Mouse (Mus musculus) kidney, postnatal 0 days (tissue): ENCODE results near the gene Trim66. TPM values are rescaled to one million over a fixed set of nuclear protein-coding genes. Genes with fewer than 3 reads are reported as not detected.

ENCODE experiments used
- ATAC-seq: fragments of 200-750 bp; cut with Nextera tagmentation; replicated peaks from 2 replicates; pipeline ENCODE4 v1.8.0; 2017; ENCODE audit warnings: low read depth, moderate number of reproducible peaks, moderate TSS enrichment, moderate library complexity; ENCODE audit not compliant: low FRiP score
- DNase-seq: peaks from one replicate; pipeline ENCODE4 v3.0.0-alpha.2; 2016; ENCODE audit warnings: low spot score
- H3K27ac ChIP-seq: fragments of 300-500 bp; sonication (generic); 2 replicates; pipeline ENCODE4 v1.5.1; 2014; ENCODE audit warnings: mild to moderate bottlenecking
- H3K27me3 ChIP-seq: fragments of 300-500 bp; sonication (generic); 2 replicates; pipeline ENCODE4 v1.6.1; 2014; ENCODE audit warnings: low read length, mixed read lengths; ENCODE audit not compliant: insufficient read depth
- H3K36me3 ChIP-seq: fragments of 300-500 bp; sonication (generic); 2 replicates; pipeline ENCODE4 v1.6.1; 2014; ENCODE audit warnings: low read length, mixed read lengths; ENCODE audit not compliant: insufficient read depth
- H3K4me1 ChIP-seq: fragments of 300-500 bp; sonication (generic); replicated peaks from 2 replicates; pipeline ENCODE4 v1.6.1; 2014; ENCODE audit warnings: antibody characterized with exemption, low read length, mixed read lengths; ENCODE audit not compliant: insufficient read depth
- H3K4me2 ChIP-seq: fragments of 300-500 bp; sonication (generic); 2 replicates; pipeline ENCODE4 v1.6.1; 2014; ENCODE audit warnings: mild to moderate bottlenecking, low read length, moderate library complexity, mixed read lengths
- H3K4me3 ChIP-seq: fragments of 300-500 bp; sonication (generic); replicated peaks from 2 replicates; pipeline ENCODE4 v1.5.1; 2014; ENCODE audit warnings: low read depth, low read length
- H3K9ac ChIP-seq: fragments of 300-500 bp; sonication (generic); 2 replicates; pipeline ENCODE4 v1.6.1; 2014; ENCODE audit warnings: low read depth, low read length
- H3K9me3 ChIP-seq: fragments of 300-500 bp; sonication (generic); replicated peaks from 2 replicates; pipeline ENCODE4 v1.6.1; 2016; ENCODE audit warnings: low read length, inconsistent platforms, mixed read lengths
- CTCF ChIP-seq: IDR thresholded peaks from 2 replicates; pipeline ENCODE4 v1.5.1; 2016; ENCODE audit warnings: antibody characterized with exemption, low read depth, mild to moderate bottlenecking, moderate library complexity
- WGBS: fragments of 180-500 bp; shearing (Covaris S2); extraction: QIAGEN DNeasy Blood & Tissue Kit; methylation state at CpG from one replicate; pipeline ENCODE4 v1.1.7; 2014; 5-methylcytosine and 5-hydroxymethylcytosine counted together
- polyA plus RNA-seq: library from polyadenylated mRNA; unstranded; fragments of >200 nt; fragmentation: Nextera tagmentation; extraction: Ambion mirVana; gene quantifications from 2 replicates; pipeline ENCODE4 v1.2.1, GENCODE M21; 2015

Trim66 gene
- polyA plus RNA-seq, 1 experiment from 2014 or later: 0.05 TPM

- TF ChIP-seq CTCF: no peak
- H3K9me3 ChIP-seq: no peaks in the 10 kb centered on the region
- no peak for DNase-seq
- H3K4me1 ChIP-seq: no peaks in the 10 kb centered on the region
- peaks cover 29% of the 10 kb centered on the region for H3K36me3 ChIP-seq
- 53% methylated on average over 3 of the region's 3 CpGs for WGBS
- no peak overlapping the region for H3K27ac ChIP-seq
- H3K4me3 ChIP-seq: no peak overlapping the region
- no peak overlapping the region for H3K4me2 ChIP-seq
- ATAC-seq: no peak
- H3K9ac ChIP-seq: no peak overlapping the region
- H3K27me3 ChIP-seq: no peaks in the 10 kb centered on the region
These were observed 24.8 kb upstream of the Trim66 start for GRCm38 (mm10) chr7:109532691-109533090.

DNA sequence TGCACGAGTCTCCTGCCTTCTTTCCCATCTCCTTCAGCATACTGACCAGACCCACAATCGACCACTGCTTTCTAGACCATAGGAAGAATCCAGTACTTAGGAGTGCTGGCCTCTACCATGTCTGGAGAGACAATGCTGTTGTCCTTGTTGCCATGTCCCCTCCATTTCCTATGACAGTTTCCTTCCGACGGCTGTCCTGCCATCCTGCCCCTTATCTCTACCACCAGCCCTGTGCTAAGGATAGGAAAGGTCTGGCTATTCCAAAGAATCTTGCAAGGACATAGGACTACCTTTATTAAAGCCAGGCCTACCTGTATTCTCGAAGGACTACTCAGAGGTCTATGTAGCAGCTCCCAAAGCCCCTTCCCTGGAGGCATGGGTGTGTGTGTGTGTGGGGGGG lies 23.6 kb upstream of the Trim66 start:
- H3K9ac ChIP-seq: no peak overlapping the region
- no peak overlapping the region for H3K4me2 ChIP-seq
- DNase-seq: no peak
- H3K27ac ChIP-seq: no peak overlapping the region
- no peak overlapping the region for H3K4me3 ChIP-seq
- no peaks in the 10 kb centered on the region for H3K27me3 ChIP-seq
- H3K36me3 ChIP-seq: peaks cover 29% of the 10 kb centered on the region
- WGBS: 86% methylated on average over 5 of the region's 5 CpGs
- no peak for ATAC-seq
- no peaks in the 10 kb centered on the region for H3K9me3 ChIP-seq
- H3K4me1 ChIP-seq: no peaks in the 10 kb centered on the region
- TF ChIP-seq CTCF: no peak

GRCm38 (mm10) chr7:109529741-109530140 lies 21.8 kb upstream of the Trim66 start:
- 75% methylated on average over 2 of the region's 2 CpGs for WGBS
- H3K4me1 ChIP-seq: no peaks in the 10 kb centered on the region
- no peaks in the 10 kb centered on the region for H3K27me3 ChIP-seq
- H3K36me3 ChIP-seq: peaks cover 30% of the 10 kb centered on the region
- no peak for TF ChIP-seq CTCF
- DNase-seq: no peak
- H3K9ac ChIP-seq: no peak overlapping the region
- ATAC-seq: no peak
- no peak overlapping the region for H3K4me2 ChIP-seq
- no peaks in the 10 kb centered on the region for H3K9me3 ChIP-seq
- no peak overlapping the region for H3K4me3 ChIP-seq
- H3K27ac ChIP-seq: no peak overlapping the region

DNA sequence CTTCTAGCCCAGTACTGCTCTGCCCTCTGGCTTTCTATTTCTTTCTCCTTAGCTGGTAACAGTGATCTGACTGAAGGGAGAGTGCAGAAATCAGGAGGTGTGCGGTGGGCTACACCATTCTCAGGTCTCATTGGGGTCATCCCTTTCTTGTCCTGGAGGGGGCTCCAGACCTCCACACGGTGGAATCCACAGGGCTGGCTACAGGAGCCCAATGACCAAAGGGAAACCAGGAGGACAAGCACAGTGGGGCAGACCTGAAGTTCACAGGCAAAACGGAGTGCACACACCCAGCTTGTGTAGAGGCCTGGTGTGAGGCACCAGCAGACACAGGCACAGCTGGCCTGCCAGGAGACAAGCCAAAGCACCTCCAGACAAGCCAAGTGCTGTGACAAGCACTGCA lies 20.4 kb upstream of the Trim66 start:
- peaks cover 31% of the 10 kb centered on the region for H3K36me3 ChIP-seq
- H3K27me3 ChIP-seq: no peaks in the 10 kb centered on the region
- H3K4me1 ChIP-seq: no peaks in the 10 kb centered on the region
- H3K27ac ChIP-seq: no peak overlapping the region
- DNase-seq: peak; percentile 79
- peak; percentile 78 for TF ChIP-seq CTCF
- H3K9me3 ChIP-seq: no peaks in the 10 kb centered on the region
- WGBS: 21% methylated on average over 3 of the region's 3 CpGs
- H3K4me3 ChIP-seq: no peak overlapping the region
- H3K9ac ChIP-seq: no peak overlapping the region
- ATAC-seq: peak; percentile 57; the same call in 1 of the 2 replicates
- H3K4me2 ChIP-seq: no peak overlapping the region

- Histone ChIP-seq H3K27ac (no peak overlapping the region), H3K4me2 (no peak overlapping the region), H3K9me3 (no peaks in the 10 kb centered on the region), H3K27me3 (no peaks in the 10 kb centered on the region), H3K4me1 (no peaks in the 10 kb centered on the region), H3K9ac (no peak overlapping the region), H3K4me3 (no peak overlapping the region), H3K36me3 (peaks cover 39% of the 10 kb centered on the region)
- ATAC-seq (no peak), DNase-seq (no peak)
- 66% methylated on average over 3 of the region's 3 CpGs for WGBS
- TF ChIP-seq CTCF: no peak
These were observed 19.6 kb upstream of the Trim66 start for GRCm38 (mm10) chr7:109527536-109527935.

- no peaks in the 10 kb centered on the region; the same call in 1 of the 2 replicates for H3K4me1 ChIP-seq
- 66% methylated on average over 16 of the region's 16 CpGs for WGBS
- H3K9me3 ChIP-seq: no peaks in the 10 kb centered on the region
- no peaks in the 10 kb centered on the region for H3K27me3 ChIP-seq
- no peak overlapping the region for H3K4me3 ChIP-seq
- peak; percentile 81 for ATAC-seq
- peak overlapping the region; percentile 72; the same call in 1 of the 2 replicates for H3K27ac ChIP-seq
- H3K4me2 ChIP-seq: no peak overlapping the region
- TF ChIP-seq CTCF: no peak
- DNase-seq: no peak
- no peak overlapping the region for H3K9ac ChIP-seq
- peaks cover 48% of the 10 kb centered on the region for H3K36me3 ChIP-seq
These were observed 18.1 kb upstream of the Trim66 start for GRCm38 (mm10) chr7:109525740-109526663.
